Mouse (Mus musculus) brown adipose tissue, adult 24 weeks (tissue): ENCODE data around the gene Gdpd1. TPM values are rescaled to one million over a fixed set of nuclear protein-coding genes. Genes with fewer than 3 reads are reported as not detected.
"Not testable (repeated sequence)": the region's sequence is repeated elsewhere in the genome, so short reads cannot be mapped to it uniquely, and the experiment has no call there.

Experiments
- H3K27ac ChIP-seq: fragments of 200-500 bp; replicated peaks from 2 replicates; pipeline ENCODE4 v1.5.1; 2012; ENCODE audit warnings: low read depth, mild to moderate bottlenecking, low read length
- H3K4me1 ChIP-seq: fragments of 200-500 bp; 2 replicates; pipeline ENCODE4 v1.6.1; 2012; ENCODE audit warnings: low read length, mixed read lengths; ENCODE audit not compliant: control insufficient read depth, insufficient read depth, insufficient read length
- H3K4me3 ChIP-seq: fragments of 200-500 bp; 2 replicates; pipeline ENCODE4 v1.5.1; 2012; ENCODE audit warnings: low read depth, mild to moderate bottlenecking, low read length, moderate library complexity; ENCODE audit not compliant: insufficient read depth
- polyA plus RNA-seq: library from polyadenylated mRNA; stranded (reverse); fragments of >200 nt; gene quantifications from 2 replicates; pipeline ENCODE4 v1.2.4, GENCODE M21; 2012; ENCODE audit not compliant: missing spikeins, insufficient read depth, insufficient read length

Gene Gdpd1
- polyA plus RNA-seq, 1 experiment, result 0.71 TPM

DNA sequence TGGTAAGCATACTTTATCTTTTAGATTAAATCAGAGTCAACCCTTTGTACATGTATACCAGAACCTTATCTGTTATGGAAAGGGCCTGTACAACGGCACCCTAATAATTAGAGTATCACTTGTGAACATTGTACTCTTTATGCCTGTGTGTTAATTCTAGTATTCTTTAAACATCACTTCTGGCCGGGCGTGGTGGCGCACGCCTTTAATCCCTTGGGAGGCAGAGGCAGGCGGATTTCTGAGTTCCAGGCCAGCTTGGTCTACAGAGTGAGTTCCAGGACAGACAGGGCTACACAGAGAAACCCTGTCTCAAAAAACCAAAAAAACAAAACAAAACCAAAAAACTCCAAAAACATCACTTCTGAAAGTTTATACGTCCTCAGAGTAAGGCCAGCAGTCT is 25.0 kb downstream of the Gdpd1 start:
- not testable (repeated sequence) for H3K4me3 ChIP-seq, H3K27ac ChIP-seq, H3K4me1 ChIP-seq

DNA sequence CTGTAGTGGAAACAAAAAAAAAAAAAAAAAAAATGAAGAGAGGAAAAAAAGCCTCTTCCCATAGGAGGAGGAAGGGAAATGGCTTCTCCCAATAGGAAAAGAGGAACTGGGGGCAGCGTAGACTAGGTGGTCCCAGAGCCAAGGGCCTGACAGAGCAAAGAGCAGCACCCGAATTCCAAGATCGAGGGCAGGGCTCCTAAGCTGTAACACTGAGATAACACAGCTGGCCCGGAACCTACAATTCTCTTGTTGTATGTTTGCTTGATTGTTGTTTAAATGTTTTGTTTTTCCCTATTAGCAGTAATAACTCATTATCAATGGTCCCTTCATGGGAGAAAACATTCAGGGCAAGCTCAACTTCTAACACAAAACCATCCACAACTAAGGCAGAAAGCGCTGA is 26.9 kb downstream of the Gdpd1 start:
- no peak overlapping the region for H3K4me3 ChIP-seq
- H3K27ac ChIP-seq, result no peak overlapping the region
- H3K4me1 ChIP-seq, result no peaks in the 10 kb centered on the region

DNA sequence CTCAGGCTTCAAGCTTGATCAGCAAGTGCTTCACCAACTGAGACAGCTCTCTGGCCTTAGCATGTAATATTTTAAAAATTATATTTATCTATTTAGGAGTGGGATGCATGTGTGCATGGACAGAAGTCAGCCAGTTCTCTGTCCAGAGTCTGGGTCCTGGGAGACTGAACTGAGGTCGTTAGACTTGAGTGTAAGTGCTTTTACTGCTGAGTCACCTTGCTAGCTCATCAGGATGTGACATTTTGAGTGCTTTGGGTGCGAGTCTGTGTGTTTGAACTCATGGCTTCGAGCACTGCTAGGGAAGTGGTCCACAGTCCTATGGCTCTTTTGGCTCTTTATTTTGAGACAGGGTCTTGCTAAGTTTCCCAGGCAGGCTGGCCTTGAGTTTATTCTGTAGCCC is 30.8 kb downstream of the Gdpd1 start:
- Histone ChIP-seq H3K27ac (no peak overlapping the region), H3K4me1 (no peaks in the 10 kb centered on the region), H3K4me3 (no peak overlapping the region)

DNA sequence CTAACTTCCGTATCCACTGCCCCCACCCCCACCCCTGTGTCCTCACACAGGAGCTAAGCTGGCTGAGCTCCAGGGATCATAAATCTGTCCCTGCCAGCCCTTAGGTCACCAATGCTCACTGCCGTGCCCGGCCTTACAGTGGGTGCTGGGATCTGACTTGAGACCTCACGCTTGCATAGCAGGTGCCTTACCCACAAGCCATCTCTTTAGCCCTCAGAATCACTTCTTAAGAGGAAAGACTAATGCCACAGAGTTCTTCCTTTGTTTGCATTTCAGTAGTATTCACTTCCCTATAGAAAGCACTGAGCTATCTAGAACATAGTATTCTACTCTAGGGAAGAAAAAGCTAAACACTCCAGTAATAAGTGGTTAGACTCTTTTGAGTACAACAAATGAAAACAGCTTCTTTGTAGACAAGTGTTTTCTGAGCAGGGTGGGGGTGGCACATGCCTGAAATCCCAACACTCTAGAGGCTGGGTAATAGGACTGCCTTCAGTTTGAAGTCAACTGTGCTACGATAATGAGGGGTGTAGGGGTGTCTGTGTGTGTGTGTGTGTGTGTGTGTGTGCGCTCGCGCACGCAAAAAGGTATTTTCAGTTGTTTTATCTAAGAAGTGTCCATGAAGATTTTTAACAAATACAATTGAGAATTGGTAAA is 34.4 kb downstream of the Gdpd1 start:
- Histone ChIP-seq H3K27ac (no peak overlapping the region; the same call in 1 of the 2 replicates), H3K4me3 (no peak overlapping the region), H3K4me1 (no peaks in the 10 kb centered on the region)

DNA sequence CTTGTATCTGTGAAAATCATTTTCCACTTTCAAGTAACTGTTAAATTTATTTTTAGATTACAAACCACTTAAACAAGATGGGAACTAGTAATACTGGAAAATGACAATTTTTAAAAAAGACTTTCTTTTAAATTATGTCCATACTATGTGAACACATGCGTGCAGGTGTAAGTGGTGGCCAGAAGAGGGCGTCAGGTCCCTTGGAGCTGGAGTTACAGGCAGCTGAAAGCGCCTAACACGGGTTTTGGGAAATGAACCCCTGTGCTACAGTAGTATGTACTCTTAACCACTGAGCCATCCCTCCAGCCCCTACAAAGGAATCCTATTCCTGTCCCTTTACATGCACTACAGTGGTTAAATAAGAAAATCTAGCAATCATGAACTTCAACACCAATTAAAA is 37.7 kb downstream of the Gdpd1 start:
- Histone ChIP-seq H3K4me3 (no peak overlapping the region), H3K27ac (no peak overlapping the region), H3K4me1 (no peaks in the 10 kb centered on the region)

DNA sequence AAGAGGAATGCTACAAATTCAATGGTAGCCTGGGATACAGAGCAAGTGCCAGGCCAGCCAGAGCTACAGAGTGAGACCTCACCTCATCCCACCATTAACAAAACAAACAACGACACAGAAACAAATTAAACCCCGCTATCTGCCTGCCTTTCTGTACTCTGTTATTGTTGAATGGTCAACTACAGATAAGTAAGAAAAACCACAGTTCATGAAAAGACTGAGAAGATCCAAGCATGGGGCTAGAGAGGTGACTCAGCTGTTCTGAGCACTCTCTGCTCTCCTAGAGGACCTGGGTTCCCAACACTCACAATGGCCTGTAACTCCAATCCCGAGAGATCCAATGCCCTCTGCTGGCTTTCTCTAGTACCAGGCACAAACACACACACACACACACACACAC is 45.6 kb downstream of the Gdpd1 start:
- Histone ChIP-seq H3K4me1 (peaks cover 9% of the 10 kb centered on the region; the same call in 1 of the 2 replicates), H3K27ac (no peak overlapping the region), H3K4me3 (no peak overlapping the region)

DNA sequence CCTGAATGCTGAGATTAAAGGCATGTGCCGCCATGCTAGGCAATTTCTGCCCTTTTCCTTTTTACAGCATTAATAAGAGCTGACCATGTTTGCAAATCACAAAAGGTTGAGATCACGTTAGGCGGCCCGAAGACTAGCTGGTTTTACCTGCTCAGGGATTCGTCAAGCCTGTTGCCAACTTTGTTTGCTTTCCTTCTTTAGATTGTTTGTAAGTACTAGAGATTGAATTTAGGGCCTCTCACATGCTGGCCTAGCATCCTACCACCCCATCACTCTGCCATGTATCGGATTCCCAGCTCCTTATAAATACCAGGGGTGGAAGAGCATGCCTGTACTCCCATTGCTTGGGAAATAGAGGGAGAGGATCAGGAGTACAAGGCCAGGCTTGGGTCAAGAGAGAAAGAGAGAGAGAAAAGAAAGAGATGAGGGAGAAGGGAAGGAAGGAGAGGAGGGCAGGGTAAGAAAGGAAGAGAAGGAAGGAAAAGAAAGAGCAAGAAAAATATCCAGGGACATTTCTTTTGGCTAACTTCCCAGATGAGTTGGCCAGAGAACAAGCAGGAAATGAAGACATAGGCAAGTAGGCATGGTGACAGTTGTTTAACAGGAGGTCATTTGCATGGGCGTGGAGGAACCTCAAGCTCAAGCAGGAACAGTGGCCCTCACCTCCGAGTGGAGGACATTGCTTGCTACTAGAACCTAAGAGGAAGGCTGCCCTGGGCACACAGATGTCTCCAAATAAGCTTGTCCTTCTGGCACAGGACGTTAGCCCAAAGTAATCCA is 47.6 kb downstream of the Gdpd1 start:
- H3K4me1 ChIP-seq, result peaks cover 9% of the 10 kb centered on the region; the same call in 1 of the 2 replicates
- H3K4me3 ChIP-seq, result no peak overlapping the region
- peak overlapping the region; percentile 80 for H3K27ac ChIP-seq

DNA sequence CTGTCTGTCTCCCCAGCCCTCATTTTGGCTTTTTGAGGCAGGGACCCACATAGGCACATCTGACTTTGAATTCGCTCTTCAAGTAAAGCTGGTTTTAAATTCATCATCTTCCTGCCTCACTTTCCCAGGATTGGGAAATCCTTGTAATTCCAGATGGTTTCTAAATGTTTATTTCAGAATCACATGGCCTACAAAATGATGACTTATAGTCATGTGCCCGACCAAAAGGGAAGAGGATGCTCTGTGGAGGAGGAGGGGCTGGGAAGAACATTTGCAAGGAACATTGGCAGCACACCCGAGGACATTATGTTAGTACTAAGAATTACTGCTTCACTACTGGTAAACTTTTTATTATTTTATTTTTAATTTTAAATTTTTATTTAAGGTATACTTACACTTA is 48.5 kb downstream of the Gdpd1 start:
- Histone ChIP-seq H3K4me1 (peaks cover 9% of the 10 kb centered on the region; the same call in 1 of the 2 replicates), H3K4me3 (no peak overlapping the region), H3K27ac (peak overlapping the region; percentile 90)

DNA sequence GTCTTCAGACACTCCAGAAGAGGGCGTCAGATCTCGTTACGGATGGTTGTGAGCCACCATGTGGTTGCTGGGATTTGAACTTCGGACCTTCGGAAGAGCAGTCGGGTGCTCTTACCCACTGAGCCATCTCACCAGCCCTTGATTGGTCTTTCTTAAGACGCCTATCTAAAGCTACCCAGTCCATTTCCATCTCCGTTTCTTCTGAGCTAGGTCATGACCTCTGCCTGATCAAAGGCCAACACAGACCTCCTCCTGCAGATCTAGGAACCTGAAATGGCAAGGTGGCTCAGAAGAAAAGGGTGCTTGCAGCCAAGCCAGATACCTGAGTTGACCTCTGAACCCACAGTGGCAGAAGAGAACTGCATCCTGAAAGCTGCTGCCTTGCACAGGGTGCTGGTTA is 50.6 kb downstream of the Gdpd1 start:
- not testable (repeated sequence) for H3K27ac ChIP-seq, H3K4me1 ChIP-seq, H3K4me3 ChIP-seq

DNA sequence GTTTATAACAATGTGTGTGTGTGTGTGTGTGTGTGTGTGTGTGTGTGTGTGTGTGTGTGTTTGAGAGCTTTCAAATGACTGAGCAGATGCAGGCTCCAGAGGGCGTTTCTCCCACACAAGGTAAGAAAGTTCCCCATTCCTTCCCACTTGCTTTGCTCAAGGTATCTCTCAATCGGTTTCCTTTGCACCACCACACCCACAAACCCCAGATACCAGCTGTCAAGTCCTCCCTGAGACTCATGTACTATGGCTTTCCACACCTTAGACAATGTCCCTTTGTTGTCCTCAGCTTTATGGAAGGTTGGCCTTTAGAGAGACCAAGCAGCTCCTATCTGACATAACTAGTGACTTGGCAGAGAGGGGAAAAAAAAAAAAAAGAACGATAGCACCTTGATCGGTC is 51.1 kb downstream of the Gdpd1 start:
- peaks cover 9% of the 10 kb centered on the region; the same call in 1 of the 2 replicates for H3K4me1 ChIP-seq

DNA sequence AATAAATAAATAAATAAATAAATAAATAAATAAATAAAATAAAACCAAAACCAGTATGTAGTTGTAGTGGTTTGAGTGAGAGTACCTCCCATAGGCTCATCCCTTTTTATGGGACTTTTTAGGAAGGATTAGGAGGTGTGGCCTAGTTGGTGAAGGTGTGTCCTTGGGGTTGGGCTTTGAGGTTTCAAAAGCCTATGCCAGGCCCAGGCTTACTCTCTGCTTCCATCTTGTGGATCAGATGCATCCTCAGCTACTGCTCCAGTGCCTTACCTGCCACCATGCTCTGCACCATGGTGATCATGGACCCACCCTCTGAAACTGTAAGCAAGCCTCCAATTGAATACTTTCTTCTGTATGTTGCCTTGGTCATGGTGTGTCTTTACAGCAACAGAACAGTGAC is 52.3 kb downstream of the Gdpd1 start:
- H3K4me1 ChIP-seq, result peaks cover 6% of the 10 kb centered on the region; the same call in 1 of the 2 replicates

More for the DNA sequence above, 51.1 kb downstream of the Gdpd1 start:
- Histone ChIP-seq H3K4me3 (no peak overlapping the region), H3K27ac (no peak overlapping the region)

DNA sequence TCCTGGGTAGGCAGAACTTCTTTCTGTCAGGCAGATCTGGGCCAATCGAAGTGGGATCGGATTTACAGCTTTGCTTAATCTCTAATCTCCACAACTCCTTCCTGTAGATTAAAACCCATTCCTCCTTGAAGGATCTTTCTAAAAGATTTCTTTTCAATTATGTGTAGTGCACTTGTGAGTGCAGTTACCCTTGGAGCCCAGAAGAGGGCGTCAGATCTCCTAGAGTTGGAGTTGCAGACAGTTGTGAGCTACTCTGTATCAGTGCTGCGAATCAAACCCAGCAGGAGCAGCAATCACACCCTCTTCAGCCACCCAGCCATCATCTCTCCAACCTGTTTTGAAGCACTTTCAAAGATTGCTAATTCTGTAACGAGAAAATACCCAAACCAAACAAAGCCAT is 53.4 kb downstream of the Gdpd1 start:
- no peak overlapping the region for H3K27ac ChIP-seq
- peaks cover under 1% of the 10 kb centered on the region; the same call in 1 of the 2 replicates for H3K4me1 ChIP-seq
- no peak overlapping the region for H3K4me3 ChIP-seq

More for the DNA sequence above, 52.3 kb downstream of the Gdpd1 start:
- Histone ChIP-seq H3K4me3 (no peak overlapping the region), H3K27ac (no peak overlapping the region)

DNA sequence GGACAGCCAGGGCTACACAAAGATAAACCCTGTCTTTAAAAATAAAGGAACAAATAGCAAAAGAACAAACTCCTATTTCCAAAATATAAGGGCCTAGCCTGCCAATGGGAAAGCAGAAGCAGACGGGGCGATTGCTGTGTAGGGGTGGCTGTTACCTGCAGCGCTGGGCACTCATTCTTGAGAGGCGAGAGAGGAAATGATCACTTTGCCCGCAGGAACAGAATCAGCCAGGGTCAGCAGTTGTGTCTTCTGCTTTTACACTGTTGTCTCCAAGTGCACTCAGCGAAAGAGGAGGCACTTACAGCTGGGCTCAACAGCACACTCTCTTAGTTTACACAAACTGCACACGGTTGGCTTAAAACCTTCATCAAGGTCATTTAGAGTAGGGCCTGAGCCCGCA is 54.4 kb downstream of the Gdpd1 start:
- no peak overlapping the region for H3K4me3 ChIP-seq
- H3K4me1 ChIP-seq, result peaks cover 4% of the 10 kb centered on the region; the same call in 1 of the 2 replicates
- 0 out of 2 replicates have a peak overlapping the region, but pooled peaks have one; percentile 48 for H3K27ac ChIP-seq

DNA sequence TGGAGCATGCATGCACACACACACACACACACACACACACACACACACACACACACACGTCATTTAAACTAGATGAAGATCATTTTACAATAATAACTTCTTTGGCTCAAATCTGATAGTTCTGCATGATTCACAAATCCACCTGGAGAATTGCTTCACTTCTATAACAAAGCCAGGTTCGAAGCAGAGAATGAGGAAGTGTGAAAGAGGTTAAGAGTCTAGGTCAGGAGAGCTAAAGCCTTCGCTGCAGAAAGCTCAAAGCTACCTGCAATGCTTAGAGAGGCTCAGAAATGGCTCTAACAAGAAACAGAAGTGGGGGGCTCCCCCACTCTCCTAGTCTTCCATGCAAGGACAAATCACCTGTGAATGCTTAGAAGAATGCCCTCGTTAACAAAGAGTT is 55.8 kb downstream of the Gdpd1 start:
- no peak overlapping the region for H3K4me3 ChIP-seq
- H3K27ac ChIP-seq, result no peak overlapping the region

DNA sequence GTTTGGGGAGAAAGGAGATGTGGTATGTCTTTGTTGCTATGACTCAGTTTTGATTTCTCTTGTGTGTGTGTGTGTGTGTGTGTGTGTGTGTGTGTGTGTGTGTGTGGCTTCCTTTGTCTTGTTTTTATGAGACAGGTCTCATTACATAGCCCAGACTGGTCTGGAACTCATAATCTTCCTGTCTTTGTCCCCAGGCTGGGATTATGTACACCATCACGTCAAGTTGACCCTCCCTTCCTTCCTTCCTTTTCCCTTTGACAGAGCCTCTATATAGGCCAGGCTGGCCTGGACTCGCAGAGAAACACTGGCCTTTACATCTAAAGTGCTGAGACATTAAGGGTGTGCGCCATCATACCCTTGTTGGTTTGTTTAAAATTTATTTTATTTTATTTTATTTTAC is 58.2 kb downstream of the Gdpd1 start:
- H3K27ac ChIP-seq, result peak overlapping the region; percentile 82
- H3K4me1 ChIP-seq, result peaks cover 4% of the 10 kb centered on the region; the same call in 1 of the 2 replicates
- no peak overlapping the region for H3K4me3 ChIP-seq

More for the DNA sequence above, 55.8 kb downstream of the Gdpd1 start:
- H3K4me1 ChIP-seq, result peaks cover 4% of the 10 kb centered on the region; the same call in 1 of the 2 replicates
